Mouse (Mus musculus) intestine, embryonic 14.5 days (tissue): ENCODE results near the gene Gm20865. TPM values are rescaled to one million over a fixed set of nuclear protein-coding genes. Genes with fewer than 3 reads are reported as not detected.
"Not testable (repeated sequence)": the region's sequence is repeated elsewhere in the genome, so short reads cannot be mapped to it uniquely, and the experiment has no call there.

Source experiments
- ATAC-seq: fragments of 200-750 bp; cut with Nextera tagmentation; replicated peaks from 2 replicates; pipeline ENCODE4 v1.8.0; 2017; ENCODE audit warnings: low read depth, moderate number of reproducible peaks, moderate TSS enrichment, moderate library complexity; ENCODE audit not compliant: low FRiP score, low TSS enrichment
- DNase-seq: peaks from one replicate; pipeline ENCODE4 v3.0.0-alpha.2; 2018; ENCODE audit warnings: low spot score
- H3K27ac ChIP-seq: fragments of 300-500 bp; sonication (generic); 2 replicates; pipeline ENCODE4 v1.5.1; 2014; ENCODE audit warnings: low read depth, mild to moderate bottlenecking, control low read depth
- H3K27me3 ChIP-seq: fragments of 300-500 bp; sonication (generic); replicated peaks from 2 replicates; pipeline ENCODE4 v1.6.1; 2014; ENCODE audit warnings: low read length, control low read depth; ENCODE audit not compliant: control insufficient read depth, insufficient read depth
- H3K36me3 ChIP-seq: fragments of 300-500 bp; sonication (generic); 2 replicates; pipeline ENCODE4 v1.6.1; 2014; ENCODE audit warnings: low read length, control low read depth; ENCODE audit not compliant: control insufficient read depth, insufficient read depth
- H3K4me1 ChIP-seq: fragments of 300-500 bp; sonication (generic); replicated peaks from 2 replicates; pipeline ENCODE4 v1.6.1; 2014; ENCODE audit warnings: low read length, control low read depth, mixed read lengths; ENCODE audit not compliant: control insufficient read depth, insufficient read depth
- H3K4me2 ChIP-seq: fragments of 300-500 bp; sonication (generic); 2 replicates; pipeline ENCODE4 v1.6.1; 2014; ENCODE audit warnings: low read length
- H3K4me3 ChIP-seq: fragments of 300-500 bp; sonication (generic); 2 replicates; pipeline ENCODE4 v1.5.1; 2014; ENCODE audit warnings: low read depth, low read length, control low read depth, mixed read lengths
- H3K9ac ChIP-seq: fragments of 300-500 bp; sonication (generic); 2 replicates; pipeline ENCODE4 v1.6.1; 2014; ENCODE audit warnings: mild to moderate bottlenecking, low read length
- H3K9me3 ChIP-seq: fragments of 300-500 bp; sonication (generic); 2 replicates; pipeline ENCODE4 v1.6.1; 2016; ENCODE audit warnings: low read length, control low read depth; ENCODE audit not compliant: control insufficient read depth
- WGBS: fragments of 180-500 bp; shearing (Covaris S2); extraction: QIAGEN DNeasy Blood & Tissue Kit; methylation state at CpG from one replicate; pipeline ENCODE4 v1.1.7; 2014; 5-methylcytosine and 5-hydroxymethylcytosine counted together
- polyA plus RNA-seq: library from polyadenylated mRNA; unstranded; fragments of >200 nt; fragmentation: Nextera tagmentation; extraction: Ambion mirVana; gene quantifications from 2 replicates; pipeline ENCODE4 v1.2.1, GENCODE M21; 2014

Gene Gm20865
- polyA plus RNA-seq: not detected in 2 replicates

- WGBS: no CpG with 5 or more reads among the region's 3 CpGs
- H3K27ac ChIP-seq, H3K4me3 ChIP-seq, H3K36me3 ChIP-seq, H3K9ac ChIP-seq, H3K9me3 ChIP-seq, H3K27me3 ChIP-seq, H3K4me2 ChIP-seq, ATAC-seq, DNase-seq, H3K4me1 ChIP-seq: not testable (repeated sequence)
These were observed at the start of gene Gm20865 for GRCm38 (mm10) chrY:21241275-21241674. Gene Gm20865 (plus strand): TSS chrY:21241575.

Other genes with a start within 250 kb of the Gm20865 start
- not detected in 2 replicates for gene Gm29866, start 247.9 kb upstream of the Gm20865 start, polyA plus RNA-seq
- not detected in 2 replicates for gene Gm20909, start 77.0 kb upstream of the Gm20865 start, polyA plus RNA-seq